Mouse (Mus musculus) stomach, embryonic 15.5 days (tissue): Measurements from ENCODE around the gene Stxbp6. TPM values are rescaled to one million over a fixed set of nuclear protein-coding genes. Genes with fewer than 3 reads are reported as not detected.

Experiments used
- ATAC-seq: fragments of 200-750 bp; cut with Nextera tagmentation; 2 replicates; pipeline ENCODE4 v1.8.0; 2017; ENCODE audit warnings: low read depth, moderate number of reproducible peaks, moderate TSS enrichment; ENCODE audit not compliant: insufficient read depth, low FRiP score
- H3K27ac ChIP-seq: fragments of 300-500 bp; sonication (generic); 2 replicates; pipeline ENCODE4 v1.5.1; 2015; ENCODE audit warnings: mild to moderate bottlenecking, inconsistent platforms
- H3K27me3 ChIP-seq: fragments of 300-500 bp; sonication (generic); replicated peaks from 2 replicates; pipeline ENCODE4 v1.6.1; 2015; ENCODE audit warnings: inconsistent platforms
- H3K36me3 ChIP-seq: fragments of 300-500 bp; sonication (generic); 2 replicates; pipeline ENCODE4 v1.6.1; 2015; ENCODE audit warnings: inconsistent platforms
- H3K4me1 ChIP-seq: fragments of 300-500 bp; sonication (generic); 2 replicates; pipeline ENCODE4 v1.6.1; 2015; ENCODE audit warnings: inconsistent platforms
- H3K4me2 ChIP-seq: fragments of 300-500 bp; sonication (generic); 2 replicates; pipeline ENCODE4 v1.6.1; 2015; ENCODE audit warnings: mild to moderate bottlenecking, inconsistent platforms
- H3K4me3 ChIP-seq: fragments of 300-500 bp; sonication (generic); replicated peaks from 2 replicates; pipeline ENCODE4 v1.5.1; 2015; ENCODE audit warnings: inconsistent platforms
- H3K9ac ChIP-seq: fragments of 300-500 bp; sonication (generic); 2 replicates; pipeline ENCODE4 v1.6.1; 2015; ENCODE audit warnings: inconsistent platforms
- H3K9me3 ChIP-seq: fragments of 300-500 bp; sonication (generic); 2 replicates; pipeline ENCODE4 v1.6.1; 2016; ENCODE audit warnings: inconsistent platforms
- WGBS: fragments of 180-500 bp; shearing (Covaris S2); methylation state at CpG from one replicate; pipeline ENCODE4 v1.1.7; 2015; 5-methylcytosine and 5-hydroxymethylcytosine counted together
- polyA plus RNA-seq: library from polyadenylated mRNA; unstranded; fragments of >200 nt; fragmentation: Nextera tagmentation; extraction: Ambion mirVana; gene quantifications from 2 replicates; pipeline ENCODE4 v1.2.1, GENCODE M21; 2015

Gene Stxbp6
- polyA plus RNA-seq, 1 experiment from 2014 or later, result 19.2 TPM

GRCm38 (mm10) chr12:44992847-44993246 lies 81.7 kb downstream of the Stxbp6 start:
- Histone ChIP-seq H3K27ac (no peak overlapping the region), H3K27me3 (no peaks in the 10 kb centered on the region), H3K36me3 (no peaks in the 10 kb centered on the region), H3K4me3 (no peak overlapping the region), H3K9ac (no peak overlapping the region), H3K4me2 (no peak overlapping the region), H3K4me1 (no peaks in the 10 kb centered on the region), H3K9me3 (no peaks in the 10 kb centered on the region)
- 80% methylated on average over 4 of the region's 4 CpGs for WGBS
- ATAC-seq, result no peak

GRCm38 (mm10) chr12:44990379-44990778 lies 84.1 kb downstream of the Stxbp6 start:
- no peak overlapping the region for H3K4me2 ChIP-seq
- H3K27me3 ChIP-seq, result no peaks in the 10 kb centered on the region
- H3K4me3 ChIP-seq, result no peak overlapping the region
- WGBS, result 55% methylated on average over 9 of the region's 9 CpGs
- no peak for ATAC-seq
- no peak overlapping the region for H3K27ac ChIP-seq
- no peak overlapping the region for H3K9ac ChIP-seq
- no peaks in the 10 kb centered on the region for H3K36me3 ChIP-seq
- H3K4me1 ChIP-seq, result no peaks in the 10 kb centered on the region
- H3K9me3 ChIP-seq, result no peaks in the 10 kb centered on the region

GRCm38 (mm10) chr12:44989011-44989410 lies 85.5 kb downstream of the Stxbp6 start:
- H3K4me1 ChIP-seq, result no peaks in the 10 kb centered on the region
- no peak for ATAC-seq
- no peaks in the 10 kb centered on the region for H3K36me3 ChIP-seq
- 82% methylated on average over 4 of the region's 4 CpGs for WGBS
- no peak overlapping the region for H3K4me3 ChIP-seq
- H3K4me2 ChIP-seq, result no peak overlapping the region
- H3K27me3 ChIP-seq, result no peaks in the 10 kb centered on the region
- H3K9me3 ChIP-seq, result no peaks in the 10 kb centered on the region
- no peak overlapping the region for H3K9ac ChIP-seq
- no peak overlapping the region for H3K27ac ChIP-seq

- WGBS, result 45% methylated on average over 1 of the region's 1 CpGs
- H3K4me1 ChIP-seq, result no peaks in the 10 kb centered on the region
- no peak overlapping the region for H3K4me3 ChIP-seq
- no peak overlapping the region for H3K27ac ChIP-seq
- no peak for ATAC-seq
- no peak overlapping the region for H3K4me2 ChIP-seq
- H3K9me3 ChIP-seq, result no peaks in the 10 kb centered on the region
- H3K27me3 ChIP-seq, result no peaks in the 10 kb centered on the region
- H3K36me3 ChIP-seq, result no peaks in the 10 kb centered on the region
- no peak overlapping the region for H3K9ac ChIP-seq
These were observed 86.7 kb downstream of the Stxbp6 start for GRCm38 (mm10) chr12:44987762-44988161.

- H3K9me3 ChIP-seq, result no peaks in the 10 kb centered on the region
- no peak overlapping the region for H3K4me2 ChIP-seq
- H3K27me3 ChIP-seq, result no peaks in the 10 kb centered on the region
- no peak overlapping the region for H3K9ac ChIP-seq
- H3K4me1 ChIP-seq, result no peaks in the 10 kb centered on the region
- no peak for ATAC-seq
- H3K4me3 ChIP-seq, result no peak overlapping the region
- H3K27ac ChIP-seq, result no peak overlapping the region
- no peaks in the 10 kb centered on the region for H3K36me3 ChIP-seq
- WGBS, result 59% methylated on average over 5 of the region's 5 CpGs
These were observed 95.1 kb downstream of the Stxbp6 start for GRCm38 (mm10) chr12:44979316-44979848.

GRCm38 (mm10) chr12:44975266-44975665 lies 99.2 kb downstream of the Stxbp6 start:
- ATAC-seq, result no peak
- H3K4me2 ChIP-seq, result no peak overlapping the region
- no peak overlapping the region for H3K27ac ChIP-seq
- no peaks in the 10 kb centered on the region for H3K9me3 ChIP-seq
- H3K9ac ChIP-seq, result no peak overlapping the region
- WGBS, result 54% methylated on average over 3 of the region's 3 CpGs
- no peaks in the 10 kb centered on the region for H3K27me3 ChIP-seq
- no peak overlapping the region for H3K4me3 ChIP-seq
- no peaks in the 10 kb centered on the region for H3K4me1 ChIP-seq
- no peaks in the 10 kb centered on the region for H3K36me3 ChIP-seq

- 58% methylated on average over 2 of the region's 2 CpGs for WGBS
- H3K4me2 ChIP-seq, result no peak overlapping the region
- no peaks in the 10 kb centered on the region for H3K4me1 ChIP-seq
- no peaks in the 10 kb centered on the region for H3K9me3 ChIP-seq
- ATAC-seq, result no peak
- no peak overlapping the region for H3K9ac ChIP-seq
- no peak overlapping the region for H3K4me3 ChIP-seq
- H3K27ac ChIP-seq, result no peak overlapping the region
- no peaks in the 10 kb centered on the region for H3K27me3 ChIP-seq
- no peaks in the 10 kb centered on the region for H3K36me3 ChIP-seq
These were observed 103.0 kb downstream of the Stxbp6 start for GRCm38 (mm10) chr12:44971477-44971876.

GRCm38 (mm10) chr12:44967448-44967847 lies 107.1 kb downstream of the Stxbp6 start:
- Histone ChIP-seq H3K4me2 (no peak overlapping the region), H3K9me3 (no peaks in the 10 kb centered on the region), H3K9ac (no peak overlapping the region), H3K27ac (no peak overlapping the region), H3K4me1 (no peaks in the 10 kb centered on the region), H3K4me3 (no peak overlapping the region), H3K27me3 (no peaks in the 10 kb centered on the region), H3K36me3 (no peaks in the 10 kb centered on the region)
- WGBS, result 57% methylated on average over 1 of the region's 1 CpGs
- no peak for ATAC-seq

GRCm38 (mm10) chr12:44957474-44957873 lies 117.0 kb downstream of the Stxbp6 start:
- ATAC-seq, result no peak
- no peaks in the 10 kb centered on the region for H3K9me3 ChIP-seq
- no peak overlapping the region for H3K27ac ChIP-seq
- no peaks in the 10 kb centered on the region for H3K4me1 ChIP-seq
- no peak overlapping the region for H3K4me3 ChIP-seq
- H3K4me2 ChIP-seq, result no peak overlapping the region
- no peaks in the 10 kb centered on the region for H3K27me3 ChIP-seq
- H3K36me3 ChIP-seq, result no peaks in the 10 kb centered on the region
- WGBS, result 87% methylated on average over 3 of the region's 3 CpGs
- no peak overlapping the region for H3K9ac ChIP-seq

- WGBS, result 94% methylated on average over 2 of the region's 2 CpGs
- Histone ChIP-seq H3K4me3 (no peak overlapping the region), H3K36me3 (no peaks in the 10 kb centered on the region), H3K9me3 (no peaks in the 10 kb centered on the region), H3K4me1 (no peaks in the 10 kb centered on the region), H3K4me2 (no peak overlapping the region), H3K27ac (no peak overlapping the region), H3K9ac (no peak overlapping the region), H3K27me3 (no peaks in the 10 kb centered on the region)
- no peak for ATAC-seq
These were observed 121.4 kb downstream of the Stxbp6 start for GRCm38 (mm10) chr12:44953121-44953520.

GRCm38 (mm10) chr12:44952072-44952471 lies 122.4 kb downstream of the Stxbp6 start:
- Histone ChIP-seq H3K4me1 (no peaks in the 10 kb centered on the region), H3K27me3 (no peaks in the 10 kb centered on the region), H3K9me3 (no peaks in the 10 kb centered on the region), H3K27ac (no peak overlapping the region), H3K9ac (no peak overlapping the region), H3K4me2 (no peak overlapping the region), H3K4me3 (no peak overlapping the region), H3K36me3 (no peaks in the 10 kb centered on the region)
- 89% methylated on average over 3 of the region's 3 CpGs for WGBS
- no peak for ATAC-seq

GRCm38 (mm10) chr12:44950559-44950958 lies 124.0 kb downstream of the Stxbp6 start:
- no peak overlapping the region for H3K27ac ChIP-seq
- no peaks in the 10 kb centered on the region for H3K9me3 ChIP-seq
- H3K36me3 ChIP-seq, result no peaks in the 10 kb centered on the region
- ATAC-seq, result no peak
- no peak overlapping the region for H3K4me2 ChIP-seq
- H3K4me3 ChIP-seq, result no peak overlapping the region
- whole genome bisulfite sequencing, result 83% methylated on average over 2 of the region's 2 CpGs
- no peaks in the 10 kb centered on the region for H3K4me1 ChIP-seq
- H3K9ac ChIP-seq, result no peak overlapping the region
- no peaks in the 10 kb centered on the region for H3K27me3 ChIP-seq

GRCm38 (mm10) chr12:44947823-44948222 lies 126.7 kb downstream of the Stxbp6 start:
- WGBS, result 83% methylated on average over 5 of the region's 5 CpGs
- no peaks in the 10 kb centered on the region for H3K36me3 ChIP-seq
- no peak overlapping the region for H3K4me2 ChIP-seq
- H3K27ac ChIP-seq, result no peak overlapping the region
- H3K9me3 ChIP-seq, result no peaks in the 10 kb centered on the region
- H3K27me3 ChIP-seq, result no peaks in the 10 kb centered on the region
- H3K4me1 ChIP-seq, result no peaks in the 10 kb centered on the region
- no peak overlapping the region for H3K4me3 ChIP-seq
- no peak for ATAC-seq
- no peak overlapping the region for H3K9ac ChIP-seq
